Mouse (Mus musculus) forebrain, postnatal 0 days (tissue): ENCODE data around the gene Wfdc15b. TPM values are rescaled to one million over a fixed set of nuclear protein-coding genes. Genes with fewer than 3 reads are reported as not detected.

Source experiments
- ATAC-seq: fragments of 200-750 bp; cut with Nextera tagmentation; 2 replicates; pipeline ENCODE4 v1.8.0; 2017; ENCODE audit warnings: mild to moderate bottlenecking, moderate library complexity
- DNase-seq: peaks from one replicate; pipeline ENCODE4 v3.0.0-alpha.2; 2015
- H3K27ac ChIP-seq: fragments of 300-500 bp; sonication (generic); 2 replicates; pipeline ENCODE4 v1.5.1; 2014; ENCODE audit warnings: low read depth, mild to moderate bottlenecking, antibody characterized with exemption, low read length, moderate library complexity, mixed read lengths
- H3K27me3 ChIP-seq: fragments of 300-500 bp; sonication (generic); 2 replicates; pipeline ENCODE4 v1.6.1; 2014; ENCODE audit warnings: mild to moderate bottlenecking, low read length, mixed read lengths; ENCODE audit not compliant: insufficient read depth
- H3K36me3 ChIP-seq: fragments of 300-500 bp; sonication (generic); 2 replicates; pipeline ENCODE4 v1.6.1; 2014; ENCODE audit warnings: mild to moderate bottlenecking, moderate library complexity; ENCODE audit not compliant: insufficient read depth
- H3K4me1 ChIP-seq: fragments of 300-500 bp; sonication (generic); 2 replicates; pipeline ENCODE4 v1.6.1; 2014; ENCODE audit warnings: antibody characterized with exemption; ENCODE audit not compliant: insufficient read depth
- H3K4me2 ChIP-seq: fragments of 300-500 bp; sonication (generic); 2 replicates; pipeline ENCODE4 v1.6.1; 2014; ENCODE audit warnings: low read depth, mild to moderate bottlenecking, moderate library complexity
- H3K4me3 ChIP-seq: fragments of 300-500 bp; sonication (generic); 2 replicates; pipeline ENCODE4 v1.5.1; 2014; ENCODE audit warnings: low read depth, low read length, mixed read lengths
- H3K9ac ChIP-seq: fragments of 300-500 bp; sonication (generic); 2 replicates; pipeline ENCODE4 v1.6.1; 2014; ENCODE audit warnings: mild to moderate bottlenecking
- H3K9me3 ChIP-seq: fragments of 300-500 bp; sonication (generic); 2 replicates; pipeline ENCODE4 v1.6.1; 2016; ENCODE audit warnings: low read length
- CTCF ChIP-seq: sonication (generic); IDR thresholded peaks from 2 replicates; pipeline ENCODE4 v1.5.1; 2016; ENCODE audit warnings: antibody characterized with exemption, control low read depth, low read depth
- WGBS: fragments of 180-500 bp; shearing (Covaris S2); extraction: QIAGEN DNeasy Blood & Tissue Kit; methylation state at CpG from one replicate; pipeline ENCODE4 v1.1.7; 2014; 5-methylcytosine and 5-hydroxymethylcytosine counted together
- polyA plus RNA-seq: library from polyadenylated mRNA; unstranded; fragments of >200 nt; fragmentation: Nextera tagmentation; extraction: Ambion mirVana; gene quantifications from 2 replicates; pipeline ENCODE4 v1.2.1, GENCODE M21; 2015
- total RNA-seq: library from RNA; depleted of rRNA; stranded (reverse); fragments of >200 nt; gene quantifications from 2 replicates; pipeline ENCODE4 v1.2.3, GENCODE M21; 2014

The Wfdc15b gene
- total and polyA plus RNA-seq, 2 experiments from 2014 or later, result not detected

GRCm38 (mm10) chr2:164192279-164192678, 29.2 kb downstream of the Wfdc15b start:
- H3K4me2 ChIP-seq, result no peak overlapping the region
- H3K9ac ChIP-seq, result no peak overlapping the region
- H3K4me1 ChIP-seq, result no peaks in the 10 kb centered on the region
- no peak overlapping the region for H3K27ac ChIP-seq
- H3K4me3 ChIP-seq, result no peak overlapping the region
- ATAC-seq, result no peak
- TF ChIP-seq CTCF, result no peak
- no peak for DNase-seq
- H3K27me3 ChIP-seq, result no peaks in the 10 kb centered on the region
- no peaks in the 10 kb centered on the region for H3K9me3 ChIP-seq
- H3K36me3 ChIP-seq, result no peaks in the 10 kb centered on the region

GRCm38 (mm10) chr2:164190576-164190975, 30.9 kb downstream of the Wfdc15b start, which contains the start of gene Wfdc12:
Wfdc12 (minus strand) TSS chr2:164190608.
- TF ChIP-seq CTCF, result no peak
- Histone ChIP-seq H3K4me2 (no peak within 1 kb of the TSS), H3K4me1 (no peaks in the 10 kb centered on the region), H3K36me3 (no peaks in the 10 kb centered on the region), H3K9ac (no peak within 1 kb of the TSS), H3K9me3 (no peaks in the 10 kb centered on the region), H3K27me3 (no peaks in the 10 kb centered on the region), H3K4me3 (no peak within 1 kb of the TSS), H3K27ac (no peak within 1 kb of the TSS)
- DNase-seq (no peak), ATAC-seq (no peak)
- 80% methylated on average over 6 of the region's 6 CpGs for WGBS

GRCm38 (mm10) chr2:164188722-164189121, 32.7 kb downstream of the Wfdc15b start:
- Histone ChIP-seq H3K9ac (no peak overlapping the region), H3K4me2 (no peak overlapping the region), H3K27ac (no peak overlapping the region), H3K36me3 (no peaks in the 10 kb centered on the region), H3K4me3 (no peak overlapping the region), H3K9me3 (no peaks in the 10 kb centered on the region), H3K4me1 (no peaks in the 10 kb centered on the region), H3K27me3 (no peaks in the 10 kb centered on the region)
- 34% methylated on average over 5 of the region's 5 CpGs for WGBS
- peak; percentile 53 for TF ChIP-seq CTCF
- DNase-seq (no peak), ATAC-seq (no peak)

GRCm38 (mm10) chr2:164184145-164184719, 37.2 kb downstream of the Wfdc15b start:
- ATAC-seq (no peak), DNase-seq (no peak)
- Histone ChIP-seq H3K27ac (no peak overlapping the region), H3K36me3 (no peaks in the 10 kb centered on the region), H3K9ac (no peak overlapping the region), H3K9me3 (no peaks in the 10 kb centered on the region), H3K4me2 (no peak overlapping the region), H3K4me1 (no peaks in the 10 kb centered on the region), H3K4me3 (no peak overlapping the region), H3K27me3 (no peaks in the 10 kb centered on the region)
- TF ChIP-seq CTCF, result no peak
- 38% methylated on average over 9 of the region's 9 CpGs for WGBS

- no peaks in the 10 kb centered on the region for H3K9me3 ChIP-seq
- no peak overlapping the region for H3K4me2 ChIP-seq
- H3K27ac ChIP-seq, result no peak overlapping the region
- WGBS, result 73% methylated on average over 9 of the region's 9 CpGs
- ATAC-seq, result no peak
- H3K4me3 ChIP-seq, result no peak overlapping the region
- H3K4me1 ChIP-seq, result no peaks in the 10 kb centered on the region
- no peak for DNase-seq
- no peaks in the 10 kb centered on the region for H3K27me3 ChIP-seq
- no peaks in the 10 kb centered on the region for H3K36me3 ChIP-seq
- no peak overlapping the region for H3K9ac ChIP-seq
- no peak for TF ChIP-seq CTCF
Measured at GRCm38 (mm10) chr2:164183340-164183739, 38.1 kb downstream of the Wfdc15b start.

- no peaks in the 10 kb centered on the region for H3K36me3 ChIP-seq
- no peak within 1 kb of the TSS for H3K9ac ChIP-seq
- DNase-seq (no peak), ATAC-seq (no peak)
- 81% methylated on average over 7 of the region's 7 CpGs for WGBS
- H3K4me1 ChIP-seq, result no peaks in the 10 kb centered on the region
- no peak within 1 kb of the TSS for H3K4me3 ChIP-seq
- H3K4me2 ChIP-seq, result no peak within 1 kb of the TSS
- no peaks in the 10 kb centered on the region for H3K27me3 ChIP-seq
- H3K27ac ChIP-seq, result no peak within 1 kb of the TSS
- H3K9me3 ChIP-seq, result no peaks in the 10 kb centered on the region
- TF ChIP-seq CTCF, result no peak
Measured at GRCm38 (mm10) chr2:164182692-164183255, 38.7 kb downstream of the Wfdc15b start, which contains the start of gene Wfdc5. Wfdc5 (minus strand) TSS chr2:164182742.

GRCm38 (mm10) chr2:164180770-164181169, 40.7 kb downstream of the Wfdc15b start:
- no peak for DNase-seq
- H3K4me3 ChIP-seq, result no peak overlapping the region

More at GRCm38 (mm10) chr2:164180770-164181169, 40.7 kb downstream of the Wfdc15b start:
- no peaks in the 10 kb centered on the region for H3K36me3 ChIP-seq
- H3K27ac ChIP-seq, result no peak overlapping the region
- H3K4me2 ChIP-seq, result no peak overlapping the region
- no peak overlapping the region for H3K9ac ChIP-seq
- 81% methylated on average over 4 of the region's 4 CpGs for WGBS
- no peaks in the 10 kb centered on the region for H3K9me3 ChIP-seq
- no peaks in the 10 kb centered on the region for H3K27me3 ChIP-seq
- no peak for TF ChIP-seq CTCF
- H3K4me1 ChIP-seq, result no peaks in the 10 kb centered on the region
- ATAC-seq, result no peak
